Mouse (Mus musculus): ENCODE measurements around the gene Ugt1a10. TPM values are rescaled to one million over a fixed set of nuclear protein-coding genes. Genes with fewer than 3 reads are reported as not detected.
A peak's percentile ranks its signal among the peaks of the same experiment; 100 is the strongest.

Gene Ugt1a10
- polyA plus RNA-seq, 2 experiments: not detected

- 60% methylated on average over 5 of the region's 5 CpGs for WGBS (ENCODE audit: insufficient replicate concordance)
- no peak for DNase-seq (ENCODE audit: low read depth in 3 of 3, low spot score in 3 of 3)
- no peak overlapping the region for H3K4me3 ChIP-seq (ENCODE audit: insufficient read depth in 1 of 2, low read depth in 2 of 2, low read length in 2 of 2)
- peaks cover 3% of the 10 kb centered on the region for H3K9me3 ChIP-seq (ENCODE audit: control insufficient read depth, low read length)
- TF ChIP-seq CTCF (IDR thresholded peaks at IDR 0.05; ENCODE audit: low read depth): no peak
- no peak overlapping the region for H3K9ac ChIP-seq (replicated peaks)
- no peak overlapping the region for H3K27ac ChIP-seq
- no peak overlapping the region for H3K4me2 ChIP-seq (ENCODE audit: low read depth)
- no peaks in the 10 kb centered on the region for H3K27me3 ChIP-seq (ENCODE audit: control insufficient read depth, insufficient read depth, low read length)
- peaks cover 0 to 2% of the 10 kb centered on the region in 2 experiments; a peak in 1 of 4 replicates for H3K4me1 ChIP-seq (replicated peaks; ENCODE audit: control insufficient read depth in 2 of 2, insufficient read depth in 2 of 2, low read length in 1 of 2)
- no peak for ATAC-seq (ENCODE audit: insufficient read depth)
- H3K36me3 ChIP-seq (replicated peaks; ENCODE audit: control insufficient read depth, insufficient read depth, low read depth): no peaks in the 10 kb centered on the region
These were observed 194.8 kb downstream of the Ugt1a10 start for GRCm38 (mm10) chr1:88250023-88250422.

GRCm38 (mm10) chr1:88253106-88253505 is 197.9 kb downstream of the Ugt1a10 start:
- Histone ChIP-seq H3K4me1 (replicated peaks; ENCODE audit: control insufficient read depth in 2 of 2, insufficient read depth in 2 of 2, low read length in 1 of 2) (peaks cover 0 to 2% of the 10 kb centered on the region in 2 experiments; a peak in 1 of 4 replicates), H3K9me3 (ENCODE audit: control insufficient read depth, low read length) (no peaks in the 10 kb centered on the region; the same call in 1 of the 2 replicates), H3K27me3 (ENCODE audit: control insufficient read depth, insufficient read depth, low read length) (no peaks in the 10 kb centered on the region), H3K4me3 (ENCODE audit: insufficient read depth in 1 of 2, low read depth in 2 of 2, low read length in 2 of 2) (no peak overlapping the region), H3K9ac (replicated peaks) (no peak overlapping the region), H3K27ac (no peak overlapping the region), H3K36me3 (replicated peaks; ENCODE audit: control insufficient read depth, insufficient read depth, low read depth) (no peaks in the 10 kb centered on the region), H3K4me2 (ENCODE audit: low read depth) (no peak overlapping the region)
- 55% methylated on average over 8 of the region's 8 CpGs for WGBS (ENCODE audit: insufficient replicate concordance)
- DNase-seq (ENCODE audit: low read depth in 3 of 3, low spot score in 3 of 3) (no peak), ATAC-seq (ENCODE audit: insufficient read depth) (no peak)
- TF ChIP-seq EP300 (IDR thresholded peaks at IDR 0.05; ENCODE audit: low read depth) (no peak), CTCF (IDR thresholded peaks at IDR 0.05; ENCODE audit: low read depth) (no peak)

DNA sequence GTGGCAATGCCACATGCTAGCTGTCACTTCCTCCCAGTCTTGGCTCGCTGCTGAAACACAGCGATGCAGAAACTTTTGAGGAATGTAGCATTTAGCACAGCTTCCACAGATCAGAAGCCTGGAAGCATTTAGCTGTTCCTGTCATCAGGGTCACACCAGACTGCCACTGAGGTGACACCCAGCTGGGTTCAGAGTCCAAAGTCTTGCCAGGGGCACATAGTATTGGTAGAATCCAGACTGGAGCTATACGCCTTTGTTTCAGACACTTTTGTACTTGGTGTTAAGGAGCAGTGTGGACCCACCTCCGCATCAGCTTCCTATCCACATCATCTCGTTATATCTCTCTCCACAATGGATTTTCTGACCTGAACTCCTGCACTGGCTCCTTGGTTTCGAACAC is 198.4 kb downstream of the Ugt1a10 start:
- TF ChIP-seq EP300 (IDR thresholded peaks at IDR 0.05; ENCODE audit: low read depth): no peak
- TF ChIP-seq CTCF (IDR thresholded peaks at IDR 0.05; ENCODE audit: low read depth): no peak
- no peaks in the 10 kb centered on the region; the same call in 1 of the 2 replicates for H3K9me3 ChIP-seq (ENCODE audit: control insufficient read depth, low read length)

DNA sequence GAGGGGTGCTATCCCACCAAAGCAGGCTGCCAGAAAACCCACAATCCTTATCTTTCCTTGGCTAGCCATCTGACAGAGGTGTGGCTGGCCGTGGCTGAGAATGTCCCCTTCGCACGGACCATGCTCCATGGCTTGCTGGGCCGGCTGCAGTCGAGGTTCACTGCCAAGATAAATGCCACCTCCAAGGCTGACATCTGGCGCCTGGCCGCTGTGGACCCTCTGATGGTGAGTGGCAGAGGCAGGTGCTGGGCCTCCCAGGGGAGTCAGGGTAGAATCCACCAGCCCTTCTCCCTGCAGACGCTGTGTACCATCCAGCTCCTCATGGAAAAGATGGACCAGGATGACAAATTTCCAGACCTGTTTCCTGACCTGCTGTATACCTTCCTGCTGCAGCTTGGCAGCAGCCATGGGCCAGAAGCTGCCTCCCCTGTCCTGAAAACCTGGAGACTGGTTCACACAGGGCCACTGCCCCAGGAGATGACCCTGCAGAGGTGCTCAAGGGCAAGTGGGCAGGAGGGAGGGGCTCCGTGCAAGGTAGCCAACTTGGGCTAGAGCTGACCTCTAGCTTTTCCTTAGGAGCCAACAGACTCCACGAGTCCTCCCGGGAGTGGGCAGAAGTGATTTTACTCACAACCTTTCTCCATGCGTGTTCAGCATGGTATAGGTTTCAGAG is 199.7 kb downstream of the Ugt1a10 start:
- H3K4me2 ChIP-seq (ENCODE audit: low read depth): no peak overlapping the region
- no peak overlapping the region for H3K4me3 ChIP-seq (ENCODE audit: insufficient read depth in 1 of 2, low read depth in 2 of 2, low read length in 2 of 2)
- H3K9me3 ChIP-seq (ENCODE audit: control insufficient read depth, low read length): no peaks in the 10 kb centered on the region; the same call in 1 of the 2 replicates
- no peak overlapping the region for H3K9ac ChIP-seq (replicated peaks)
- H3K27me3 ChIP-seq (ENCODE audit: control insufficient read depth, insufficient read depth, low read length): no peaks in the 10 kb centered on the region
- ATAC-seq (ENCODE audit: insufficient read depth): no peak
- DNase-seq (ENCODE audit: low read depth in 3 of 3, low spot score in 3 of 3): no peak
- no peak overlapping the region for H3K27ac ChIP-seq
- TF ChIP-seq EP300 (IDR thresholded peaks at IDR 0.05; ENCODE audit: low read depth): no peak
- WGBS (ENCODE audit: insufficient replicate concordance): 62% methylated on average over 12 of the region's 12 CpGs
- H3K4me1 ChIP-seq (replicated peaks; ENCODE audit: control insufficient read depth in 2 of 2, insufficient read depth in 2 of 2, low read length in 1 of 2): peaks cover under 1 to 12% of the 10 kb centered on the region in 2 experiments; a peak in 2 of 4 replicates
- no peaks in the 10 kb centered on the region for H3K36me3 ChIP-seq (replicated peaks; ENCODE audit: control insufficient read depth, insufficient read depth, low read depth)

More for the DNA sequence above, 198.4 kb downstream of the Ugt1a10 start:
- DNase-seq (ENCODE audit: low read depth in 3 of 3, low spot score in 3 of 3) (no peak), ATAC-seq (ENCODE audit: insufficient read depth) (peak; percentile 7; the same call in 1 of the 2 replicates)
- H3K4me1 ChIP-seq (replicated peaks; ENCODE audit: control insufficient read depth in 2 of 2, insufficient read depth in 2 of 2, low read length in 1 of 2): peaks cover 0 to 2% of the 10 kb centered on the region in 2 experiments; a peak in 1 of 4 replicates
- WGBS (ENCODE audit: insufficient replicate concordance): 57% methylated on average over 6 of the region's 6 CpGs
- H3K27ac ChIP-seq: no peak overlapping the region
- no peak overlapping the region for H3K4me2 ChIP-seq (ENCODE audit: low read depth)
- H3K36me3 ChIP-seq (replicated peaks; ENCODE audit: control insufficient read depth, insufficient read depth, low read depth): no peaks in the 10 kb centered on the region
- H3K4me3 ChIP-seq (ENCODE audit: insufficient read depth in 1 of 2, low read depth in 2 of 2, low read length in 2 of 2): no peak overlapping the region
- H3K9ac ChIP-seq (replicated peaks): no peak overlapping the region
- no peaks in the 10 kb centered on the region for H3K27me3 ChIP-seq (ENCODE audit: control insufficient read depth, insufficient read depth, low read length)

GRCm38 (mm10) chr1:88255466-88255857 is 200.3 kb downstream of the Ugt1a10 start:
- Histone ChIP-seq H3K9me3 (ENCODE audit: control insufficient read depth, low read length) (no peaks in the 10 kb centered on the region; the same call in 1 of the 2 replicates), H3K4me2 (ENCODE audit: low read depth) (no peak overlapping the region), H3K27me3 (ENCODE audit: control insufficient read depth, insufficient read depth, low read length) (no peaks in the 10 kb centered on the region), H3K4me3 (ENCODE audit: insufficient read depth in 1 of 2, low read depth in 2 of 2, low read length in 2 of 2) (no peak overlapping the region), H3K9ac (replicated peaks) (no peak overlapping the region), H3K27ac (no peak overlapping the region), H3K4me1 (replicated peaks; ENCODE audit: control insufficient read depth in 2 of 2, insufficient read depth in 2 of 2, low read length in 1 of 2) (peaks cover 6 to 17% of the 10 kb centered on the region in 2 experiments; a peak in 3 of 4 replicates), H3K36me3 (replicated peaks; ENCODE audit: control insufficient read depth, insufficient read depth, low read depth) (no peaks in the 10 kb centered on the region)
- no peak for ATAC-seq (ENCODE audit: insufficient read depth)
- TF ChIP-seq EP300 (IDR thresholded peaks at IDR 0.05; ENCODE audit: low read depth) (no peak), CTCF (IDR thresholded peaks at IDR 0.05; ENCODE audit: low read depth) (no peak)
- 45% methylated on average over 2 of the region's 2 CpGs for WGBS (ENCODE audit: insufficient replicate concordance)
- no peak for DNase-seq (ENCODE audit: low read depth in 3 of 3, low spot score in 3 of 3)
